Mouse (Mus musculus): ENCODE measurements around the gene Foxa3.

DNA sequence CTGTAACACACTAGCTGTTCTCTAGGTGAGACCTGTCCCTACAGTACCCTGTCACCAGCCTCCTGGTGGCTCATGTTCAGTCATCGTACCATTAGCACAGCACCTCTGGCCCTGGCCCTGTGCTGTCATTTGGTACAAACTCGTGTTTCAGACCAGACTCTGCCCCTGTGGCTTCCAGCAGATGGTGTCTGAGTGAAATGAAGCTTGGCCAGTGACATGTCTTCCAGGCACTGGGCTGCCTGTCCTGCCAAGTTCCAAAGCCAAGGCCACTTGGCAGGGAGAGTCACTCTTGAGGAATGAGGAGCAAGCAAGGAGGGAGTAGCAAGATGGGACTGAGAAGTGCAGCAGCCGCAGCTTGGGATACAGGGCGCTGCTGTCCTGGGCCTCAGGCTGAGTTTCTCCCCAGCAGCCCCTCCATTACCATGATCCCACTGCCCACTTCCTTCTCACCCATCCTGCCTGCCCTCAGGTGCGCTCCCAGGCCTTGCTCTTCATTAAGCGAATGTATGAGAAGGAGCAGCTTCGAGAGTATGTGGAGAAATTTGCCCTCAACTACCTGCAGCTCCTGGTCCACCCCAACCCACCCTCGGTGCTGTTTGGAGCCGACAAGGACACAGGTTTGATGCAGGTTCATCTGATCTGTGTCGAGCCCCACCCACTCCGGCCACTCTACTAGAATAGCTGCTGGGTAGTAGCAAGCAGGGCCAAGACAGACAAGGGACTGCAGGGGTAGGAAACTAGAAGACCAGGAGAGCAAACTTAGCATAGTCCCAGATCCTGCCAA lies 23.1 kb upstream of the Foxa3 start:
- TF ChIP-seq CTCF (IDR thresholded peaks at IDR 0.05; ENCODE audit: low read depth) (no peak), EP300 (IDR thresholded peaks at IDR 0.05; ENCODE audit: low read depth) (no peak)

Data from heart, postnatal 0 days (tissue).